In genomic region chr9:51335294-51336010, GRCm38 (mm10) we compare ENCODE assay signal across 8 mouse cellular contexts. TPM values are rescaled to one million over a fixed set of nuclear protein-coding genes. Genes with fewer than 3 reads are reported as not detected.
DNase-seq lines count a peak whose midpoint lies in the region; ATAC-seq lines count a peak whose summit lies in the region.

No protein-coding gene starts in this region.

- no peak overlapping the region for H3K9ac ChIP-seq in hindbrain, embryonic 16.5 days (ENCODE audit: low read depth, low read length)

- peak overlapping the region; percentile 19; the same call in 1 of the 2 replicates for H3K4me3 ChIP-seq in hindbrain, embryonic 16.5 days (ENCODE audit: low read length)

- 21% methylated on average over 8 of the region's 8 CpGs for WGBS in hindbrain, embryonic 16.5 days

- no peaks in the 10 kb centered on the region for H3K9me3 ChIP-seq in hindbrain, embryonic 16.5 days (ENCODE audit: control insufficient read depth, low read length)

- H3K27me3 ChIP-seq in hindbrain, embryonic 16.5 days (replicated peaks; ENCODE audit: control insufficient read depth, insufficient read depth, low read length), result no peaks in the 10 kb centered on the region

- H3K4me2 ChIP-seq in hindbrain, embryonic 16.5 days (ENCODE audit: low read length), result peak overlapping the region; percentile 59

- no peak overlapping the region for H3K27ac ChIP-seq in hindbrain, embryonic 16.5 days (ENCODE audit: low read depth, low read length)

- no peaks in the 10 kb centered on the region for H3K36me3 ChIP-seq in hindbrain, embryonic 16.5 days (ENCODE audit: control insufficient read depth, insufficient read depth, low read length)

- H3K4me1 ChIP-seq in hindbrain, embryonic 16.5 days (ENCODE audit: control insufficient read depth, insufficient read depth, low read depth, low read length), result peaks cover 4% of the 10 kb centered on the region; the same call in 1 of the 2 replicates

- peak; percentile 95 for ATAC-seq in hindbrain, embryonic 16.5 days
- peak; percentile 97 for ATAC-seq in megakaryocyte progenitor cell, adult 5-6 weeks (replicated peaks; ENCODE audit: poor library complexity)

- DNase-seq in ZHBTc4 (ENCODE audit: low read depth, low spot score), result peak; percentile 81
- peak; percentile 74 to 88 for DNase-seq in cerebellum, postnatal 4 days (ENCODE audit: low spot score in 2 of 2)
- DNase-seq in gastrocnemius, adult 8-10 months (ENCODE audit: low spot score in 2 of 2), result peak; percentile 62 to 65
- DNase-seq in layer of hippocampus, postnatal 36 days, result peak; percentile 83 to 86
- DNase-seq in right cerebral cortex, postnatal 4 days, result peak; percentile 94
- DNase-seq in urinary bladder, postnatal 4 days (ENCODE audit: low spot score in 2 of 2), result peak; percentile 79 to 87

RNA-seq across cellular contexts. Expression of gene 1810046K07Rik, which starts 6.7 kb away (rescaled TPM):
- not detected for total RNA-seq in gastrocnemius, adult 8-10 months (2022)
- polyA plus RNA-seq in hindbrain, embryonic 16.5 days (2015; fragmentation: Nextera tagmentation; extraction: Ambion mirVana), result not detected in 2 replicates
- not detected for total RNA-seq in layer of hippocampus, postnatal 36 days (2021)
- total RNA-seq in megakaryocyte progenitor cell, adult 5-6 weeks (2015), result not detected in 2 replicates
- 0.24 TPM in 1 of 2 replicates, not detected in the other for total RNA-seq in megakaryocyte progenitor cell, adult 5-6 weeks (2017)

RNA-seq across cellular contexts. Expression of gene Colca2, which starts 57.1 kb away (rescaled TPM):
- 1 to 10 TPM in 1 of 4 experiments, under 1 TPM in 2, not detected in 1; 0.24 to 1.1 (median 0.46) TPM for total RNA-seq in gastrocnemius, adult 8-10 months (2022)
- 0.94 and 1.2 TPM in 2 replicates for polyA plus RNA-seq in hindbrain, embryonic 16.5 days (2015; fragmentation: Nextera tagmentation; extraction: Ambion mirVana)
- total RNA-seq in layer of hippocampus, postnatal 36 days (2021), result under 1 TPM; 0.65 to 0.91 TPM
- 0.32 and 0.78 TPM in 2 replicates for total RNA-seq in megakaryocyte progenitor cell, adult 5-6 weeks (2015)
- 0.21 and 0.54 TPM in 2 replicates for total RNA-seq in megakaryocyte progenitor cell, adult 5-6 weeks (2017)
